Mouse (Mus musculus): ENCODE results near the gene Adssl1.

Gene Adssl1

GRCm38 (mm10) chr12:112660576-112661326, 40.9 kb downstream of the Adssl1 start:
- peak in 1 of 2 experiments; percentile 23 for DNase-seq

GRCm38 (mm10) chr12:112661327-112661605, 41.4 kb downstream of the Adssl1 start:
- peak in 1 of 2 experiments; percentile 55 for DNase-seq

- peak in 1 of 2 experiments; percentile 21 for DNase-seq
Measured at GRCm38 (mm10) chr12:112661851-112662250, 42.0 kb downstream of the Adssl1 start.

- peak in 1 of 2 experiments; percentile 22 for DNase-seq
Measured at GRCm38 (mm10) chr12:112663303-112663702, 43.5 kb downstream of the Adssl1 start.

GRCm38 (mm10) chr12:112663716-112664115, 43.9 kb downstream of the Adssl1 start:
- peak in 1 of 2 experiments; percentile 38 for DNase-seq

- DNase-seq, result no peak
Measured at GRCm38 (mm10) chr12:112664124-112664523, 44.3 kb downstream of the Adssl1 start.

- peak; percentile 41 to 47 for DNase-seq
Measured at GRCm38 (mm10) chr12:112664656-112665055, 44.8 kb downstream of the Adssl1 start.

GRCm38 (mm10) chr12:112665445-112665844, 45.6 kb downstream of the Adssl1 start:
- DNase-seq, result peak; percentile 69 to 79

- DNase-seq, result peak in 1 of 2 experiments; percentile 14
Measured at GRCm38 (mm10) chr12:112665881-112666544, 46.2 kb downstream of the Adssl1 start.

GRCm38 (mm10) chr12:112667619-112668297, 47.9 kb downstream of the Adssl1 start:
- DNase-seq, result peak in 1 of 2 experiments; percentile 22

GRCm38 (mm10) chr12:112670718-112671393, 51.0 kb downstream of the Adssl1 start:
- peak in 1 of 2 experiments; percentile 16 for DNase-seq

- DNase-seq, result peak in 1 of 2 experiments; percentile 18
Measured at GRCm38 (mm10) chr12:112671891-112672290, 52.0 kb downstream of the Adssl1 start.

GRCm38 (mm10) chr12:112672744-112673575, 53.1 kb downstream of the Adssl1 start:
- peak in 1 of 2 experiments; percentile 48 for DNase-seq

- peak; percentile 65 to 71 for DNase-seq
Measured at GRCm38 (mm10) chr12:112673576-112674091, 53.8 kb downstream of the Adssl1 start.

GRCm38 (mm10) chr12:112674132-112675011, 54.5 kb downstream of the Adssl1 start, which contains the start of gene Akt1:
Gene Akt1, minus strand, starts transcription at chr12:112674884.
- DNase-seq, result peak; percentile 75 to 81

- DNase-seq, result peak; percentile 84 to 90
Measured at GRCm38 (mm10) chr12:112675245-112676035, 55.6 kb downstream of the Adssl1 start.

- DNase-seq, result peak in 1 of 2 experiments; percentile 23
Measured at GRCm38 (mm10) chr12:112677076-112677475, 57.2 kb downstream of the Adssl1 start.

- DNase-seq, result no peak
Measured at GRCm38 (mm10) chr12:112677943-112678554, 58.2 kb downstream of the Adssl1 start.

- DNase-seq, result peak in 1 of 2 experiments; percentile 40
Measured at GRCm38 (mm10) chr12:112678555-112679026, 58.7 kb downstream of the Adssl1 start, which contains the start of gene Zbtb42. Gene Zbtb42, plus strand, starts transcription at chr12:112678828.

All from cerebellum, postnatal 25 days (tissue).